Mouse (Mus musculus) liver, embryonic 14.5 days (tissue): ENCODE measurements around the gene Maco1.

Experiments
- CTCF ChIP-seq: IDR thresholded peaks from 2 replicates; pipeline ENCODE4 v1.5.1; 2016; ENCODE audit warnings: antibody characterized with exemption, low read depth, control low read depth
- EP300 ChIP-seq: IDR thresholded peaks from 2 replicates; pipeline ENCODE4 v1.6.1; 2016; ENCODE audit warnings: antibody characterized with exemption, low read depth

- TF ChIP-seq EP300: no peak
- no peak for TF ChIP-seq CTCF
Measured at GRCm38 (mm10) chr4:134758367-134758766, 94.8 kb downstream of the Maco1 start.
